Mouse (Mus musculus) liver, embryonic 11.5 days (tissue): ENCODE data around the gene Ncaph. TPM values are rescaled to one million over a fixed set of nuclear protein-coding genes. Genes with fewer than 3 reads are reported as not detected.
"Not testable (repeated sequence)": the region's sequence is repeated elsewhere in the genome, so short reads cannot be mapped to it uniquely, and the experiment has no call there.

Experiments
- ATAC-seq: fragments of 200-750 bp; cut with Nextera tagmentation; replicated peaks from 2 replicates; pipeline ENCODE4 v1.8.0; 2017; ENCODE audit warnings: moderate number of reproducible peaks, mild to moderate bottlenecking, moderate TSS enrichment, moderate library complexity; ENCODE audit not compliant: low FRiP score
- DNase-seq: peaks from one replicate; pipeline ENCODE4 v3.0.0-alpha.2; 2017; ENCODE audit warnings: low spot score
- H3K27ac ChIP-seq: fragments of 300-500 bp; sonication (generic); 2 replicates; pipeline ENCODE4 v1.5.1; 2014; ENCODE audit warnings: mild to moderate bottlenecking, low read depth, low read length, control low read depth
- H3K27me3 ChIP-seq: fragments of 300-500 bp; sonication (generic); replicated peaks from 2 replicates; pipeline ENCODE4 v1.6.1; 2014; ENCODE audit warnings: low read length, mixed read lengths; ENCODE audit not compliant: control insufficient read depth, insufficient read depth
- H3K36me3 ChIP-seq: fragments of 300-500 bp; sonication (generic); 2 replicates; pipeline ENCODE4 v1.6.1; 2014; ENCODE audit warnings: mild to moderate bottlenecking, low read length, moderate library complexity, mixed read lengths; ENCODE audit not compliant: control insufficient read depth, insufficient read depth
- H3K4me1 ChIP-seq: fragments of 300-500 bp; sonication (generic); replicated peaks from 2 replicates; pipeline ENCODE4 v1.6.1; 2014; ENCODE audit warnings: low read length, mixed read lengths; ENCODE audit not compliant: control insufficient read depth, insufficient read depth
- H3K4me2 ChIP-seq: fragments of 300-500 bp; sonication (generic); 2 replicates; pipeline ENCODE4 v1.6.1; 2014; ENCODE audit warnings: mild to moderate bottlenecking, control low read depth, moderate library complexity
- H3K4me3 ChIP-seq: fragments of 300-500 bp; sonication (generic); 2 replicates; pipeline ENCODE4 v1.5.1; 2014; ENCODE audit warnings: low read depth, low read length, control low read depth
- H3K9ac ChIP-seq: fragments of 300-500 bp; sonication (generic); 2 replicates; pipeline ENCODE4 v1.6.1; 2014; ENCODE audit warnings: low read depth, low read length, control low read depth
- H3K9me3 ChIP-seq: fragments of 300-500 bp; sonication (generic); 2 replicates; pipeline ENCODE4 v1.6.1; 2016; ENCODE audit warnings: low read length, inconsistent platforms, mixed read lengths; ENCODE audit not compliant: control insufficient read depth
- WGBS: fragments of 180-500 bp; shearing (Covaris S2); extraction: QIAGEN DNeasy Blood & Tissue Kit; methylation state at CpG from one replicate; pipeline ENCODE4 v1.1.7; 2014; 5-methylcytosine and 5-hydroxymethylcytosine counted together
- polyA plus RNA-seq: library from polyadenylated mRNA; unstranded; fragments of >200 nt; fragmentation: Nextera tagmentation; extraction: Ambion mirVana; gene quantifications from 2 replicates; pipeline ENCODE4 v1.2.1, GENCODE M21; 2014

Ncaph gene
- polyA plus RNA-seq, 1 experiment from 2014 or later = 89.9 TPM

- ATAC-seq = no peak; the same call in 1 of the 2 replicates
- H3K36me3 ChIP-seq = peaks cover 26% of the 10 kb centered on the region
- H3K4me1 ChIP-seq = peaks cover 32% of the 10 kb centered on the region
Observed at GRCm38 (mm10) chr2:127142031-127142430, 8.3 kb upstream of the Ncaph start.

GRCm38 (mm10) chr2:127140011-127140410, 6.3 kb upstream of the Ncaph start:
- 93% methylated on average over 7 of the region's 7 CpGs for WGBS
- no peak for ATAC-seq
- H3K36me3 ChIP-seq = peaks cover 26% of the 10 kb centered on the region
- H3K9ac ChIP-seq = no peak overlapping the region
- DNase-seq = no peak
- no peak overlapping the region for H3K4me3 ChIP-seq
- H3K27me3 ChIP-seq = no peaks in the 10 kb centered on the region
- H3K4me1 ChIP-seq = peaks cover 29% of the 10 kb centered on the region
- no peak overlapping the region for H3K4me2 ChIP-seq
- no peak overlapping the region for H3K27ac ChIP-seq
- H3K9me3 ChIP-seq = peaks cover 3% of the 10 kb centered on the region; the same call in 1 of the 2 replicates

More at GRCm38 (mm10) chr2:127142031-127142430, 8.3 kb upstream of the Ncaph start:
- Histone ChIP-seq H3K4me2 (peak overlapping the region; percentile 97), H3K27ac (no peak overlapping the region; the same call in 1 of the 2 replicates), H3K27me3 (no peaks in the 10 kb centered on the region), H3K4me3 (peak overlapping the region; percentile 74), H3K9me3 (peaks cover 3% of the 10 kb centered on the region; the same call in 1 of the 2 replicates), H3K9ac (peak overlapping the region; percentile 84; the same call in 1 of the 2 replicates)
- DNase-seq = no peak
- WGBS = 73% methylated on average over 10 of the region's 10 CpGs

DNA sequence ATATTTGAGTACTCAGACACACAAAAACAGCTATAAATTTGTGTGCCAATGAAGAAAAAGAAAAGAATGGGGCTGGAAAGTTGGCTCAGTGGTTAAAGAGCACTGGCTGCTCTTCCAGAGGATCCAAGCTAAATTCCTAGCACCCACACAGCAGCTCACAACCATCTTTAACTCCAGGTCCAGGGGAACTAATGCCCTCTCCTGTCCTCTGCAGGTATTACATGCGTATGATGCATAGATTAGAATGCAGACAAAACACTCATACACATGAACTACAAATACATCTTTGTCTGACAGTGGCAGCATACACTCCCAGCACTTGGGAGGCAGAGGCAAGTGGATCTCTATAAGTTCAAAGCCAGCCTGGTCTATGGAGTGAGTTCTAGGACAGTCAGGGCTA, 5.9 kb upstream of the Ncaph start:
- no peaks in the 10 kb centered on the region for H3K27me3 ChIP-seq
- ATAC-seq (no peak), DNase-seq (no peak)
- H3K4me3 ChIP-seq = no peak overlapping the region
- WGBS = 97% methylated on average over 1 of the region's 1 CpGs
- peaks cover 3% of the 10 kb centered on the region; the same call in 1 of the 2 replicates for H3K9me3 ChIP-seq
- peaks cover 31% of the 10 kb centered on the region for H3K4me1 ChIP-seq
- H3K9ac ChIP-seq = no peak overlapping the region
- H3K27ac ChIP-seq = no peak overlapping the region
- no peak overlapping the region for H3K4me2 ChIP-seq
- peaks cover 26% of the 10 kb centered on the region for H3K36me3 ChIP-seq

DNA sequence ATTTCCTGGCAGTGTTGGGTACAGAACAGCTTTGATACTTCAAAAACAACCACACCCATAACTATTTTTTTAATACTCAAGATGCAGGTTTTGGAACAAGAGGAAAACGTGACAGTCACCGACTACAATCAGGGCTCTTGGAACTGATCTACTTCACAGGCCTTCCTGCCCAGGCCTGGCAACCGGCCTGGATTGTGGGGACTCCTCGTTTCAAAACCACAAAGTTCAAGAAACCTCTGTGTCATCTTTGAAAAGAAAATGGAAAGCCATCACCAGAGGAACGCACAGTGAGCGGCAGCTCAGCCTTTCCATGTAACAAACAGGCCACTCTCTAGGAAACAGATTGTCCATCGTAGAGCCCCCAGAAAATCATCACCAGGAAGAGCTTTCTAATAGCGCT, 5.3 kb upstream of the Ncaph start:
- Histone ChIP-seq H3K27ac (no peak overlapping the region), H3K9ac (no peak overlapping the region), H3K4me2 (no peak overlapping the region), H3K36me3 (peaks cover 26% of the 10 kb centered on the region), H3K9me3 (peaks cover 3% of the 10 kb centered on the region; the same call in 1 of the 2 replicates), H3K27me3 (no peaks in the 10 kb centered on the region), H3K4me1 (peaks cover 33% of the 10 kb centered on the region), H3K4me3 (no peak overlapping the region)
- WGBS = 89% methylated on average over 8 of the region's 8 CpGs
- ATAC-seq (no peak), DNase-seq (no peak)

DNA sequence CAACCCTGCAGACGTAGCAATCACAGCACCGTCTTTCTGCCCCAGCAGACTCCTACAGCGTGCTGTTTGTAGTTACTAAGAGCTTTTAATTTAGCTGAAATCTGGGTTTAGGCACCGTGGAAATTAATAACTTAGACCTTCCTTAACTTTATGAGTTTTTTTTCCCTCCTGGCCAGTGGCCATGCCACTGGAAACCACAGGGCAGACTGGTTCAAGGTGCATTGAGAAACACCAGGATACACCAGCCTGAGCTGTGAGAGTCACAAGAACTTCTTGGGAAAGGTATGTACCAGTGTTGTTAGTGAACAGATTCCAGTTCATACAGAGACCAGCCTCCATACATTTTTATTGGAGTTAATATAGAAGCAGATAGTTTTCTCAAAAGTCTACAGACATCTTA, 4.7 kb upstream of the Ncaph start:
- 87% methylated on average over 4 of the region's 4 CpGs for WGBS
- no peak for DNase-seq
- H3K27ac ChIP-seq = no peak overlapping the region
- H3K9ac ChIP-seq = no peak overlapping the region
- peaks cover 3% of the 10 kb centered on the region; the same call in 1 of the 2 replicates for H3K9me3 ChIP-seq
- ATAC-seq = no peak
- no peak overlapping the region for H3K4me3 ChIP-seq
- peaks cover 26% of the 10 kb centered on the region for H3K4me1 ChIP-seq
- H3K36me3 ChIP-seq = peaks cover 26% of the 10 kb centered on the region
- no peak overlapping the region for H3K4me2 ChIP-seq
- no peaks in the 10 kb centered on the region for H3K27me3 ChIP-seq

- Histone ChIP-seq H3K9me3 (peaks cover 3% of the 10 kb centered on the region; the same call in 1 of the 2 replicates), H3K27ac (no peak overlapping the region), H3K4me2 (no peak overlapping the region), H3K27me3 (no peaks in the 10 kb centered on the region), H3K9ac (no peak overlapping the region), H3K36me3 (peaks cover 26% of the 10 kb centered on the region), H3K4me3 (no peak overlapping the region), H3K4me1 (peaks cover 26% of the 10 kb centered on the region)
- ATAC-seq (no peak), DNase-seq (no peak)
- WGBS = 76% methylated on average over 10 of the region's 10 CpGs
Observed at GRCm38 (mm10) chr2:127137838-127138420, 4.2 kb upstream of the Ncaph start.

- DNase-seq (no peak), ATAC-seq (no peak)
- Histone ChIP-seq H3K27ac (peak overlapping the region; percentile 32; the same call in 1 of the 2 replicates), H3K4me1 (peaks cover 29% of the 10 kb centered on the region), H3K9me3 (peaks cover 3% of the 10 kb centered on the region; the same call in 1 of the 2 replicates), H3K4me3 (no peak overlapping the region), H3K27me3 (no peaks in the 10 kb centered on the region), H3K9ac (no peak overlapping the region), H3K36me3 (peaks cover 26% of the 10 kb centered on the region), H3K4me2 (peak overlapping the region; percentile 33)
- 22% methylated on average over 5 of the region's 5 CpGs for WGBS
Observed at GRCm38 (mm10) chr2:127136979-127137378, 3.2 kb upstream of the Ncaph start.

- H3K9ac ChIP-seq, H3K9me3 ChIP-seq, H3K27me3 ChIP-seq, H3K27ac ChIP-seq, H3K4me3 ChIP-seq, DNase-seq, ATAC-seq, H3K4me2 ChIP-seq: not testable (repeated sequence)
- H3K36me3 ChIP-seq = peaks cover 14% of the 10 kb centered on the region
- peaks cover 28% of the 10 kb centered on the region for H3K4me1 ChIP-seq
- WGBS = 26% methylated on average over 2 of the region's 3 CpGs
Observed at GRCm38 (mm10) chr2:127135255-127135654, 1.5 kb upstream of the Ncaph start.

GRCm38 (mm10) chr2:127131353-127131752, 2.4 kb downstream of the Ncaph start:
- Histone ChIP-seq H3K27ac (no peak overlapping the region), H3K4me2 (peak overlapping the region; percentile 86; the same call in 1 of the 2 replicates), H3K4me1 (peaks cover 24% of the 10 kb centered on the region), H3K9ac (no peak overlapping the region), H3K36me3 (peaks cover 8% of the 10 kb centered on the region; the same call in 1 of the 2 replicates), H3K27me3 (no peaks in the 10 kb centered on the region), H3K9me3 (no peaks in the 10 kb centered on the region), H3K4me3 (no peak overlapping the region)
- 62% methylated on average over 8 of the region's 8 CpGs for WGBS
- no peak for ATAC-seq
- no peak for DNase-seq
